In genomic region chr7:66955978-66956377, GRCm38 (mm10) we compare ENCODE assay signal across 8 mouse cellular contexts.
DNase-seq lines count a peak whose midpoint lies in the region; ATAC-seq lines count a peak whose summit lies in the region.

No protein-coding gene starts in this region.

- H3K4me1 ChIP-seq in hindbrain, embryonic 12.5 days, result peaks cover 9% of the 10 kb centered on the region; the same call in 1 of the 2 replicates
- peaks cover 28% of the 10 kb centered on the region for H3K4me1 ChIP-seq in lung, embryonic 15.5 days

- H3K9ac ChIP-seq in hindbrain, embryonic 12.5 days, result no peak overlapping the region
- no peak overlapping the region for H3K9ac ChIP-seq in lung, embryonic 15.5 days

- H3K9me3 ChIP-seq in hindbrain, embryonic 12.5 days (replicated peaks), result no peaks in the 10 kb centered on the region
- H3K9me3 ChIP-seq in lung, embryonic 15.5 days, result no peaks in the 10 kb centered on the region

- no peak overlapping the region for H3K4me2 ChIP-seq in hindbrain, embryonic 12.5 days (replicated peaks)
- no peak overlapping the region for H3K4me2 ChIP-seq in lung, embryonic 15.5 days

- no peaks in the 10 kb centered on the region for H3K27me3 ChIP-seq in hindbrain, embryonic 12.5 days
- no peaks in the 10 kb centered on the region for H3K27me3 ChIP-seq in lung, embryonic 15.5 days

- WGBS in hindbrain, embryonic 12.5 days, result 51% methylated on average over 2 of the region's 2 CpGs
- 35% methylated on average over 2 of the region's 2 CpGs for WGBS in lung, embryonic 15.5 days

- H3K27ac ChIP-seq in hindbrain, embryonic 12.5 days, result 0 out of 2 replicates have a peak overlapping the region, but pooled peaks have one; percentile 40
- peak overlapping the region; percentile 87 for H3K27ac ChIP-seq in lung, embryonic 15.5 days

- ATAC-seq in hindbrain, embryonic 12.5 days (ENCODE audit: low FRiP score), result no peak
- ATAC-seq in lung, embryonic 15.5 days (ENCODE audit: borderline replicate concordance, extremely low read depth, low FRiP score, low TSS enrichment), result peak; percentile 72

- peak; percentile 81 for DNase-seq in adrenal gland, postnatal 14 days
- no peak for DNase-seq in adrenal gland, adult 8-10 months
- peak; percentile 25 to 59 for DNase-seq in spleen, postnatal 4 days (ENCODE audit: low spot score in 2 of 2)
- no peak for DNase-seq in spleen, adult 12 weeks (ENCODE audit: low spot score)
- DNase-seq in retina, postnatal 1 day, result no peak
- DNase-seq in cerebellum, adult 9-10 months, result no peak

- H3K4me3 ChIP-seq in hindbrain, embryonic 12.5 days, result no peak overlapping the region
- H3K4me3 ChIP-seq in lung, embryonic 15.5 days, result no peak overlapping the region

- H3K36me3 ChIP-seq in hindbrain, embryonic 12.5 days, result no peaks in the 10 kb centered on the region
- no peaks in the 10 kb centered on the region for H3K36me3 ChIP-seq in lung, embryonic 15.5 days

Comparison
In these comparisons a context has a peak if more than half of its experiments do, and no peak if none do; other contexts are left out.
1. DNase-seq: peak in adrenal gland, postnatal 14 days (single experiment) and spleen, postnatal 4 days (2 of 2); none in adrenal gland, adult 8-10 months (single experiment), spleen, adult 12 weeks (single experiment), retina, postnatal 1 day (single experiment) and cerebellum, adult 9-10 months (single experiment).